Mouse (Mus musculus): ENCODE measurements at regions not wholly inside any gene's neighbourhood (a gene's known extent, or its start where the extent isn't known, plus 50 kb on each side); places are given as distances from the start of the nearest gene placed in this dataset.

GRCm38 (mm10) chr14:120102010-120102748 lies 59.9 kb upstream of the Oxgr1 start:
- Histone ChIP-seq H3K36me3 (no peaks in the 10 kb centered on the region), H3K9me3 (replicated peaks) (no peaks in the 10 kb centered on the region), H3K9ac (replicated peaks) (no peak overlapping the region), H3K4me3 (replicated peaks) (no peak overlapping the region), H3K27me3 (replicated peaks) (no peaks in the 10 kb centered on the region), H3K4me1 (no peaks in the 10 kb centered on the region), H3K27ac (replicated peaks) (no peak overlapping the region), H3K4me2 (no peak overlapping the region)
- 71% methylated on average over 7 of the region's 7 CpGs for WGBS
- no peak for ATAC-seq (ENCODE audit: low FRiP score)

DNA sequence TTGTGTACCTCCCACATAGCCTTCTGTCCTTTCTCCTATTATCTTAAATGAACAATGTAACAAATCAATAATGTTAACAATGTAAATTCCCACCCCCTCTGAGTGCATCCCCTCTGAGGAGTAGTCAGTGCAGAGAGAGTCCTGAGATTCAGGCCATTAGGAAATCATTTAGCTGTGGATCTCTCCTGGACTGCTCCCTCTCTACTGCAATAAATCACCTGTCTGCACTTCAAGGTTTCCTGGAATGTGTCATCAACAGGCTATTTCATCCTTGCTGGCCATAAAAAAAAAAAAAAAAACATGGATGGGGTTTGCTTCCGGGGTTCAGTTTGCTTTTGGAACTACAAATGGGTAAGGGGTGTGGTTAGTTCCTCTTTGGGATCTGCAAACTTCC lies 60.5 kb upstream of the Oxgr1 start:
- ATAC-seq (ENCODE audit: low FRiP score) = no peak
- Histone ChIP-seq H3K4me3 (replicated peaks) (no peak overlapping the region), H3K9me3 (replicated peaks) (no peaks in the 10 kb centered on the region), H3K4me1 (no peaks in the 10 kb centered on the region), H3K27me3 (replicated peaks) (no peaks in the 10 kb centered on the region), H3K36me3 (no peaks in the 10 kb centered on the region), H3K4me2 (no peak overlapping the region), H3K9ac (replicated peaks) (no peak overlapping the region), H3K27ac (replicated peaks) (no peak overlapping the region)
- 55% methylated on average over 1 of the region's 1 CpGs for WGBS

GRCm38 (mm10) chr14:120109846-120110245 lies 67.6 kb upstream of the Oxgr1 start:
- Histone ChIP-seq H3K4me1 (no peaks in the 10 kb centered on the region), H3K9me3 (replicated peaks) (no peaks in the 10 kb centered on the region), H3K4me3 (replicated peaks) (no peak overlapping the region), H3K9ac (replicated peaks) (no peak overlapping the region), H3K4me2 (no peak overlapping the region), H3K27me3 (replicated peaks) (no peaks in the 10 kb centered on the region), H3K36me3 (no peaks in the 10 kb centered on the region), H3K27ac (replicated peaks) (no peak overlapping the region)
- WGBS = 89% methylated on average over 1 of the region's 1 CpGs
- ATAC-seq (ENCODE audit: low FRiP score) = no peak

DNA sequence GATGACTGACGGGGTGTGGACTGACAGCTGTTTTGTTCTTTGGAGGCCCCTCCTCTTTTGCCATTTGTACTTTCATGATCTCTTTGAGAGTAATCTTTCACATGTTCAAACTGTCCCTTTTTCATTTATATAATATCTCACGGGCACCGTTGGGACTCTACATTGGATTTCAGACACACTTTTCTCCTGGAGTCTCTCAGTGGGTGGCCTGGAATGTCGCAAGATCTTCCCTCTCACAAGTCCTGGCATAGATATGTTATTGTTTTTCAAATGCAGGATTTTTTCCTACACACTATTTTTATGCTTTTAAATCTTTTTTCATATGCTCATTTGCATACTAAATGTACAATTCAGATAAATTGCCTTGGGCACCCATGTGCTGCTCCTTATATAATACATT lies 71.1 kb upstream of the Oxgr1 start:
- 73% methylated on average over 4 of the region's 4 CpGs for WGBS
- no peak overlapping the region for H3K4me3 ChIP-seq (replicated peaks)
- no peaks in the 10 kb centered on the region for H3K4me1 ChIP-seq
- H3K4me2 ChIP-seq = no peak overlapping the region
- no peak overlapping the region for H3K9ac ChIP-seq (replicated peaks)
- no peaks in the 10 kb centered on the region for H3K27me3 ChIP-seq (replicated peaks)
- H3K36me3 ChIP-seq = no peaks in the 10 kb centered on the region
- no peak for ATAC-seq (ENCODE audit: low FRiP score)
- no peaks in the 10 kb centered on the region for H3K9me3 ChIP-seq (replicated peaks)
- H3K27ac ChIP-seq (replicated peaks) = no peak overlapping the region

DNA sequence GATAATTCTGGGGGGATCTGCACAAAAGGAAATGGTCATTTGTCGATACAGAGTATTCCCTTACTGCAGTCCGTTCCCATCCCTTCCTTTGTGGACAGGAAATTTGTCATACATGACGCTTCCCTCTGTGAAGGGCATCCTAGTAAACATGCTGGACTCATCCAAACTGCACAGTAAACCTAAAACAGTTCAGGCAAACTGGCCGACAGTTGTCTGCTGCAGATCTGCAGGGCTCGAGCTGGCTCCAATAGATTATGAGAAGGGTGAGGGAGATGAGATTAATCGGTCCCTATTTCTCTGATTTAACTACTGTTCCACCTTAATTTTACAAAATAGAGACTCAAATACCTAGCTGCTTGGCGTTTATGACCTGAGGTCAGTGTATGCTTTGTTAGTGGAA lies 76.3 kb upstream of the Oxgr1 start:
- Histone ChIP-seq H3K27ac (replicated peaks) (no peak overlapping the region), H3K4me2 (no peak overlapping the region), H3K27me3 (replicated peaks) (no peaks in the 10 kb centered on the region), H3K4me3 (replicated peaks) (no peak overlapping the region), H3K4me1 (no peaks in the 10 kb centered on the region), H3K9me3 (replicated peaks) (no peaks in the 10 kb centered on the region), H3K9ac (replicated peaks) (no peak overlapping the region), H3K36me3 (no peaks in the 10 kb centered on the region)
- ATAC-seq (ENCODE audit: low FRiP score) = no peak
- 91% methylated on average over 7 of the region's 7 CpGs for WGBS

DNA sequence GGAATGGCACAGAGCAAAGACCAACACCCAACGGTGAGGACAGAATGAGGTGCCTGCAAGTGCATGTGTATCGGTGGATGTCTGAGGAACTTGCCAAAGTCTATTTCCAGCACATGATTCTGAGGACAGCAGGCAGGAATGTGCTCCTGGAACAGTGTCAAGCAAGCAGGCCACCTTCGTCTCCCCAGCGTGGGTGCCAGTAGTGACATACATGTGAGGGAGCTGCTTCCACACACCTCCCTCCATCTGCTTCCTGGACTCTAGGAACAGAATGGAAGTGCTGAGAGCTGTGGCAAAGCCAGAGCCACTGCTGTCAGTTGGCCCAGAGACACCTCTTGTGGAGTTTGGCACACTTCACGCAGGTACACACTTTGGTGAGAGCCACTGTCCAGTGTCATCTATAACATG lies 76.9 kb upstream of the Oxgr1 start:
- H3K4me3 ChIP-seq (replicated peaks) = no peak overlapping the region
- no peaks in the 10 kb centered on the region for H3K9me3 ChIP-seq (replicated peaks)
- H3K27me3 ChIP-seq (replicated peaks) = no peaks in the 10 kb centered on the region
- H3K27ac ChIP-seq (replicated peaks) = no peak overlapping the region
- H3K4me1 ChIP-seq = no peaks in the 10 kb centered on the region
- 94% methylated on average over 5 of the region's 5 CpGs for WGBS
- no peak overlapping the region for H3K4me2 ChIP-seq
- H3K9ac ChIP-seq (replicated peaks) = no peak overlapping the region
- no peak for ATAC-seq (ENCODE audit: low FRiP score)
- no peaks in the 10 kb centered on the region for H3K36me3 ChIP-seq

DNA sequence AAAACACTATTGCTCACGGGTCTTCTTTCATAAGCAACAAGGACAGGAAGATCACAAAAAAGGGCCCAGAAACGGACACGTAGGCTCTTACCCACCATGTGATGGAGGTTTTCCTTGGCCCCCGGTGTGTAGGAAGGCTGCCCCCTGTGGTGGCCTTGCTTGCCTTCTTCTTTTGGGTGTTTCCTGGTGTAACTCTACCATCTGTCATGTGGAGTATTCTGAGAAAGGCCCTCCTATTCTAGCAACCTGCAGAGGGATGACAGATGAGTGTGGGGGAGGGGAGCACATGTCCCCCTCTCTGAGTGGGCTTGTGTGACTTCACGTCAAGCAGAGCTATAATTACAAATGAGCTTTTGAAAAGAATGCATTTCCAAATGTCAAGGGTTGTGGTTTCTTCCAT lies 77.3 kb upstream of the Oxgr1 start:
- H3K9me3 ChIP-seq (replicated peaks) = no peaks in the 10 kb centered on the region
- H3K27ac ChIP-seq (replicated peaks) = no peak overlapping the region
- H3K4me3 ChIP-seq (replicated peaks) = no peak overlapping the region
- no peaks in the 10 kb centered on the region for H3K4me1 ChIP-seq
- H3K9ac ChIP-seq (replicated peaks) = no peak overlapping the region
- no peaks in the 10 kb centered on the region for H3K27me3 ChIP-seq (replicated peaks)
- no peak overlapping the region for H3K4me2 ChIP-seq
- no peak for ATAC-seq (ENCODE audit: low FRiP score)
- WGBS = 71% methylated on average over 5 of the region's 5 CpGs
- no peaks in the 10 kb centered on the region for H3K36me3 ChIP-seq

- H3K4me3 ChIP-seq (replicated peaks) = no peak overlapping the region
- no peaks in the 10 kb centered on the region for H3K36me3 ChIP-seq
- H3K27ac ChIP-seq (replicated peaks) = no peak overlapping the region
- H3K27me3 ChIP-seq (replicated peaks) = no peaks in the 10 kb centered on the region
- no peak for ATAC-seq (ENCODE audit: low FRiP score)
- no peaks in the 10 kb centered on the region for H3K9me3 ChIP-seq (replicated peaks)
- H3K4me2 ChIP-seq = no peak overlapping the region
- no peak overlapping the region for H3K9ac ChIP-seq (replicated peaks)
- 91% methylated on average over 5 of the region's 5 CpGs for WGBS
- H3K4me1 ChIP-seq = no peaks in the 10 kb centered on the region
These were observed 78.0 kb upstream of the Oxgr1 start for GRCm38 (mm10) chr14:120120261-120120660.

GRCm38 (mm10) chr14:120125315-120125714 lies 83.1 kb upstream of the Oxgr1 start:
- ATAC-seq (ENCODE audit: low FRiP score) = no peak
- Histone ChIP-seq H3K4me2 (no peak overlapping the region), H3K36me3 (no peaks in the 10 kb centered on the region), H3K27ac (replicated peaks) (no peak overlapping the region), H3K4me3 (replicated peaks) (no peak overlapping the region), H3K27me3 (replicated peaks) (no peaks in the 10 kb centered on the region), H3K4me1 (no peaks in the 10 kb centered on the region), H3K9ac (replicated peaks) (no peak overlapping the region), H3K9me3 (replicated peaks) (no peaks in the 10 kb centered on the region)
- 92% methylated on average over 5 of the region's 5 CpGs for WGBS

- no peaks in the 10 kb centered on the region for H3K4me1 ChIP-seq
- H3K9ac ChIP-seq (replicated peaks) = no peak overlapping the region
- H3K36me3 ChIP-seq = no peaks in the 10 kb centered on the region
- H3K4me2 ChIP-seq = no peak overlapping the region
- no peaks in the 10 kb centered on the region for H3K9me3 ChIP-seq (replicated peaks)
- ATAC-seq (ENCODE audit: low FRiP score) = no peak
- no peak overlapping the region for H3K27ac ChIP-seq (replicated peaks)
- no peak overlapping the region for H3K4me3 ChIP-seq (replicated peaks)
- no peaks in the 10 kb centered on the region for H3K27me3 ChIP-seq (replicated peaks)
- 87% methylated on average over 5 of the region's 5 CpGs for WGBS
These were observed 85.2 kb upstream of the Oxgr1 start for GRCm38 (mm10) chr14:120127481-120127880.

DNA sequence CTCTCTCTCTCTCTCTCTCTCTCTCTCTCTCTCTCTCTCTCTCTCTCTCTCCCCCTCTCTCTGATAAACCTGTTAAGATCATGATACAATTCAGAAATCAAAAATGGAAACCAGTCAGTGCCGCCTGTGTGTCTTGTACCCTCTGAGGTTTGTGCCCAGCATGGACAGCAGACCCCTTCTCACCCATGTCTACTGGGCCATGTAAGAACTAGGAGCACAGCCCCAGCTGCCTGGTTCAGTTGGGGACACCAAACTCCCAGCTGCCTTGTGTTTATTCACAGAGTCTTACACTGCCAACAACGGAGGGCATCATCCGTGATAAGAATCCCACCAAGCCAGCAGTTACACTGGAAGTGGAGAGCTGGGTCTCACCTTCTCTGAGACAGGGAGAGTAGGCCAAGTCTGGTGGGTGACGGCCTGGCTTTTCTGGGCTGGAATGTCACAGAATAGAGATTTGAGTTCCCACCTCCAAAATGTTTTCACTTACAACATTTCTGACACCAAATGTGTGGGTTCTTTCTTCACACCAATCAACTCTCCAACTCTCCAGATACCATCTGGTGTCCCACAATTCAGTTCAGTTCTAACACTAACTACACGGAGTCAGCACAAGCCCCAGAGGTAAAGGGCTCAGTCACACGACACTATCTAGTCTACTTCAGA lies 92.2 kb upstream of the Oxgr1 start:
- H3K36me3 ChIP-seq = no peaks in the 10 kb centered on the region
- H3K27me3 ChIP-seq (replicated peaks) = no peaks in the 10 kb centered on the region
- H3K4me2 ChIP-seq = no peak overlapping the region
- no peak overlapping the region for H3K9ac ChIP-seq (replicated peaks)
- WGBS = 86% methylated on average over 6 of the region's 6 CpGs
- H3K9me3 ChIP-seq (replicated peaks) = no peaks in the 10 kb centered on the region
- H3K4me3 ChIP-seq (replicated peaks) = no peak overlapping the region
- peaks cover 10% of the 10 kb centered on the region for H3K4me1 ChIP-seq
- ATAC-seq (ENCODE audit: low FRiP score) = no peak
- H3K27ac ChIP-seq (replicated peaks) = no peak overlapping the region

GRCm38 (mm10) chr14:120135198-120135597 lies 93.0 kb upstream of the Oxgr1 start:
- Histone ChIP-seq H3K4me1 (peaks cover 10% of the 10 kb centered on the region), H3K9ac (replicated peaks) (no peak overlapping the region), H3K36me3 (no peaks in the 10 kb centered on the region), H3K27ac (replicated peaks) (no peak overlapping the region), H3K4me2 (no peak overlapping the region), H3K9me3 (replicated peaks) (no peaks in the 10 kb centered on the region), H3K4me3 (replicated peaks) (no peak overlapping the region), H3K27me3 (replicated peaks) (no peaks in the 10 kb centered on the region)
- no peak for ATAC-seq (ENCODE audit: low FRiP score)
- WGBS = 67% methylated on average over 5 of the region's 5 CpGs
